Mouse (Mus musculus): ENCODE measurements around the gene Tmem233. TPM values are rescaled to one million over a fixed set of nuclear protein-coding genes. Genes with fewer than 3 reads are reported as not detected.
A peak's percentile ranks its signal among the peaks of the same experiment; 100 is the strongest.

Gene Tmem233
- total RNA-seq (2021): not detected

DNA sequence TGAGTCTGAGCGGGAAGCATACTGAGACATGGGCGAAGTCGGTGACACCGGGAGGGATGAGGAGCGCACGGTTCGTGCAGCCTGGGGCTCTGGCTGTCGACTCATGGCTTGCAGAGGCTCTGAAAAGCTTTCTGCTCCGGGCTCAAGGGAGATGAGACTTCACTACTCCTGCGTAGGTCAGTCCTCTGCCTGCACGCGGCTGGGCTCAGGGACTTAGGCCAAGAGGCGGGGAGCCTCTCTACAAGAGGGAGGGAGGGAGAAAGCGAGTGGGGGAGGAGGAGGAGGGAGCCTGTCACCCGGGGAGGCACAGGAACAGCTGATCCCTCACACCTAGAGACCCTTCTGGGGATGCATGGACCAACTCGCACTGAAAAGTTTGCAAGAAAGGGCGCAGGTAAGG is at the start of gene Tmem233:
Gene Tmem233, minus strand, starts transcription at position 164 of the 400 bp plus-strand sequence.
- intact Hi-C loops (cut with DNase I): no loop called here
- DNase-seq (ENCODE audit: low spot score): no peak

DNA sequence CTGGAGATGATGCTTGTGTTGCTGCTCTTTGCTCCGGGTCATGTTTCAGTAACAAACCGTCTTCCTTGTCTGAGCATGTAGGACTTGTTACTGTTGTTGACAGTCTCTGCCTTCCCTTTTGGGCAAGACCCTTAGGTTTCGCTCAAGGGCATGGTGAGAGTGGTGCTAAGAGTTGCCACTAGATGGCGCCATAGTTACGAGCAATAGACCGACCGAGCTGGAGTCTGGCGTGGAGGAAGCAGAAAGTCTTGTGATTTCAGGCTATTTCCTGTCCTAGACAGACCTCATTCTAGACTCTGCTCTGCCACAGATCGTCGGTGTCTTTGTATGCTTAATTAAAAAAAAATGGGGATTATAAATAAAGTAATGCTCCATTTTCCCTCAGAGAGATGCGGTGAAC is 40.3 kb upstream of the Tmem233 start:
- DNase-seq (ENCODE audit: low spot score): peak; percentile 7
- intact Hi-C loops (cut with DNase I): loop anchor here (2.0 to 10.0 kb wide), 4 partner anchors 93 to 971 kb away; partner anchors contain the start of gene Srrm4

DNA sequence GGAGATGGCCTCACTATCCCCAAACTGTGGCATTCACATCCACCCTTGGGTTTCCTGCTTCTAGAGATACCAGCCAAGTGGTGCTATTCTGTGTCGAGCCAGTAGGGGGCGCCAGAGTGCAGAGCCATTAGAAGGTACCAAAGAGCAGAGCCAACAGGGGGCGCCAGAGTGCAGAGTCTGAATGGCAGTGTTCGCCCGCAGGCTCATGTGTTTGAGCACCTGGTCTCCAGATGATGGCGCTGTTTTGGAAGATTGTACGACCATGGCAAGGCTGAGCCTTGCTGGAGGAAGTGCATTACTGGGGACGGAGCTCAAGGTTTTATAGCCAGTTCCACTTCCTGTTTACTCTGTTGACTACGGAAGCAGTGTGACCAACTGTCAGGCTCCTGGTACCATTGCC is 33.5 kb upstream of the Tmem233 start:
- intact Hi-C loops (cut with DNase I): no loop called here
- DNase-seq (ENCODE audit: low spot score): no peak

DNA sequence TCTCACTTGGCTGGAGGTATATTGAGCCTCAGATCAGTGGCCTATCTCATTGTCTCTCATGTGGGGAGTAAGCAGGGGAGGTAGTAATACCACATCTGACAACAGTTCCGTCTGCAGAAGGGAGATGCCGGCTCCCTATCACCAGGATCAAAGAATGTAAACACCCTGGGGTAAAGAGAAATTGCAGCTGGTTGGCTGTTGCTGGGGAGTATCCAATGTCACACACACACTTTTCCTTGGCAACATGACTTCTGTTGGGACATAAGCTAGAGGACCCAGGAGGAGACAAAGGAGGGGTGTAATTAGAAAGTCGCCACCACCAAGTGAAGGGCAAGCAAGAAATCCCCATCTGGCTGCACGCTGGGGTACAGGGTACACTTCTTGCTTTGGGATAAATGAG is 33.1 kb upstream of the Tmem233 start:
- intact Hi-C loops (cut with DNase I): no loop called here
- no peak for DNase-seq (ENCODE audit: low spot score)

DNA sequence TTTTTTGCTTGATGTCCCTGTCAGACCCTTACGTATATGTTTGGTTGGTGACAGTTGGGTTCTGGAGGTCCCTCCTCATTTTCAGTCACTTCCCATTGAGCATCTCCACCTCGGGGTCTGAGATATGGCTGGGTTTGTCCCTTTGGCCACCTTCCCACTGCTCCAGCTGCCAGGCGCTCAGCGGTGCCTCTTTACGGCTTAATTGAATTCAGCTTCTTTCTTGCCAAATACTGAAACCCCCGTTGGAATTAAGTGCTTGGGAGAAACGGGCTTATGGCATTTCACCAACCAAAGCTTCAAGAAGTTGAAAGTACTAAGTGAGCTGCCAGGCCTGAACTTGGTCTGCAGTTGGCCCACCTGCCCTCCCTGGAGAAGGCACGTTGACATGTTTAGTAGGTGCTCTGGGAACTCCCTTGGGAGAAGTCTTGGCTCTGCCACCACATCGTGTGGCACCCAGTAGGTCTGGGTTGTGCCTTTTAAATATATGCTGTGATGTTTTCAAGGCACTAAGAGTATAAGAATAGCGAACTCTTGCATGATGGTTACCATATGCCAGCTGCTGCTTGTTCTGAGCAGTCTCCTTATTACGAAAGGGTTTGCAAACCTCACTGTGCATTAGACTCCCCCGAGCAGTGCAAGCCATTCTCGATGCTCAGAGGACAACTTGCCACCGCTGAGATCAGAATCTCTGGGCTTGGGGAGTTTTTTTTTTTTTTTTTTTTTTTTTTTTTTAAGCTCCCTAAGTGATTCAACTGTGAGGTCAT is 32.2 kb upstream of the Tmem233 start:
- no peak for DNase-seq (ENCODE audit: low spot score)
- intact Hi-C loops (cut with DNase I): no loop called here

DNA sequence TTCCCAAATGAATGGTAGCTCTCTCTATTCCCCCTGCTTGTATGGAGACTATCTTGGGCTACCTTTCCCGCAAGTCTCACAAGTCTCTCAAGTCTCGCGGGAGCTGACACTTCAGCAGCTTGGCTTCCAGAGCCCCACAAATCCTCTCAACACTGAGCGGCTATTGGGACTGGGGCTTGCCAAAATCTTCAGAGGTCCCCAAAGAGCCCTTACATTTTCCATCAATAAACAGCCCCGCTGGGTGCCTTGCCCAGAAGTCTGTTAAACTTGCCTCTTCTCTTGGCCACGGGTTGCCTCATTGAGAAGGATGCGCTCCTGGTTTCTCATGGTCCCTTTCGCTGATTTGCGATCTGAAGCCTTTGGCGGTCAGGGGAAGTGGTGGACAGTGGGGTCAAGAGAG is 25.6 kb upstream of the Tmem233 start:
- no peak for DNase-seq (ENCODE audit: low spot score)
- intact Hi-C loops (cut with DNase I): no loop called here

DNA sequence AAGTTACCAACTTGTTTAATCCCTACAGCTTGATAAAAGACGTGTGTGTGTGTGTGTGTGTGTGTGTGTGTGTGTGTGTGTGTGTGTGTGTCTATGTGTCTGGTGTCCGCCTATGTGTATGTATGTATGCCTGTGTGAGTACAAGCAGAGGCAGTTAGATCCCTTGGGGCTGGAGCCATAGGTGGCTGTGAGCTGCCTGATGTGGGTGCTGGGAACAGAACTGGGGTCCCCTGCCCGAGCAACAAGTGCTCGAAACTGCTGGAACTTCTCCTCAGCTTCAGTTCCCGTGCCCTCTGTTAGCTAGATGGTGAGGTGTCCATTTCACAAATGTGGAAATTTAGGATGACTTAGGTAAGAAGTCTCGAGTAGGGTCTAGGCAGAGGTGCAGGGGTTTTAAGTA is 1.2 kb upstream of the Tmem233 start:
- no peak for DNase-seq (ENCODE audit: low spot score)
- intact Hi-C loops (cut with DNase I): no loop called here

DNA sequence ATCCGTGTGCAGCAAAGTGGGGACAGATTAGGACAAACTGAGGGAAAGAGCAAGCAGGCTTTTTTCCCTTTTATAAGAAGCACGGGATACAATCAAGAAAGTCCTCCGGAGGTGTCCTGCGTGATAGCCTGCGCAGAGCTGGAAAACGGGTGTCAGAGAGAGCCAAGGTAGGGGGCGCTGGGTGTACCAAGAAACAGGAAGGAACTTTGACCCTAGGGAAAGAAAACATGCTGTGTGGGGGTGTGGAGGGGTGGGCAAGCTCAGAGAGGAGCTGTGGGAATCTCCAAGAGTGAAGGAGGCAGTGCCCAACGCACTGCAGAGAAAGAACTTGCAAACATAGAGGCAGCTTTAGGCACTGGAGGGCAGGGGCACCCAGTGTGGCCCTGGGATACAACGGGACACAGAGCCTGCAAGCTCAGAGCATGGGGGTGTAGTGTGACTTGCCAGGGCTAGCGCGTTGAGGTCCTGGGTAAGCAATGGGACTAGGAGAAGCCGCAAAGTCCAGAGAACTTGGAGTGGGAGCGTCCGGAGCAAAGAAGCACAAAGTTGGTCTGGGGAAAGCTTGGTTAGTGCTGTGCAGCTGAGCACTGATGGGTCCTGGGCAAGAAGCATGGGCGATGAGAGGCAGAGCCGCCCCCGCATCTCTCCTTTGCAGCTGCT is 673 bp downstream of the Tmem233 start:
- intact Hi-C loops (cut with DNase I): no loop called here

DNA sequence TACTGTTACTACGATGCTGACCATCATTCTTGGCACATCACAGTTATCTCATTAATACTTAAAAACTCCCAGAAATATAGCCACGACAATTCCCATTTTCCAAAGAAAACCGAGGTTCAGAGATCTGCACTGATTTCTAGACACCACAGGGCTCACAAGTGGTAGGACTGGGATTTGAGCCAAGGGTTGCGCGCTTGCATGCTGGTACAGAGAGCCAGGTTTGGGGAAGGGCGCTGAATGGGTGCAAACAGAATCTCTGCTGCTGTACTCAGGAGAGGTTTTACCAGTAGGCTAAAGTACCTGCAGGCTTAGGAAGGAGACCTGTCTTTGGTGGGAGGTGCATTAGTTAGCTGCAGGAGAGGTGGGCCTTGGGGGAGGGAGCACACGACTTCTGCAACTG is 1.4 kb downstream of the Tmem233 start:
- no peak for DNase-seq (ENCODE audit: low spot score)
- intact Hi-C loops (cut with DNase I): no loop called here

More for the DNA sequence above, 673 bp downstream of the Tmem233 start:
- DNase-seq (ENCODE audit: low spot score): no peak

DNA sequence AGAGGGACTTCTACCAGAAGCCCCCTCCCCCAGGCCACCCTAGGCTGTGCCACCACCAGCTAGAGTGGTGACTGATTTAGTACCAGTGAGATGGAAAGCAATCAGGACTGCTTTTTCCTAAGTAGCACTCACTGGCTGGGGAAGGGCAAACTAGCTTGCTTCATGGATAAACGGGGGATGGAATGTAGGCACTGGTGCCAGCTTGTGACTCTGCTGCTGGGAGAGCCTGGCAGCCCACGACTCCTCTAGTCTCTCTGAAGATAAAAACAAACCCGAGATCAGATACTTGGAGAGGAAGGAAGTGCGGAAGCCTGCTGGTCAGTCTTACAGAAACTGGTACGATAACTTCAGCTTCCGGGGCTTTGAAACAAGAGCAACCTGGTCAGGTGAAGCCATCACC is 2.3 kb downstream of the Tmem233 start:
- no peak for DNase-seq (ENCODE audit: low spot score)
- intact Hi-C loops (cut with DNase I): no loop called here

DNA sequence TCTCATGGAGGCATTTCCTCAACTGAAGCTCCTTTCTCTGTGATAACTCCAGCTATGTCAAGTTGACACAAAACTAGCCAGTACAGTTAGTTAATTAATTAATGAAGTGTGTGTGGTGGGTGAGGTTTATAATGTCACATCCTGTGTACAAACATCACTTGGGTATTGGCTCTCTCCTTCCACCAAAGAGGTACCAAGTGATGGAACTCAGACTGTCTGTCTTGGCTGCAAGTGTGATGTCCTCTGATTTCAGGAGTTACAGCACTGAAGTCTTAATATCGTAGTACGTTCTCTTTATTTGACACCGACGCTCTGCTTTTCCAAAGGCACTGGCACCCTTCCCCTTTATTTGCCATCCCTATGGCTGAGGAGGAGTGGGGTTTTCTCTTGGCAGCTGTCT is 13.4 kb downstream of the Tmem233 start:
- DNase-seq (ENCODE audit: low spot score): no peak
- intact Hi-C loops (cut with DNase I): no loop called here

DNA sequence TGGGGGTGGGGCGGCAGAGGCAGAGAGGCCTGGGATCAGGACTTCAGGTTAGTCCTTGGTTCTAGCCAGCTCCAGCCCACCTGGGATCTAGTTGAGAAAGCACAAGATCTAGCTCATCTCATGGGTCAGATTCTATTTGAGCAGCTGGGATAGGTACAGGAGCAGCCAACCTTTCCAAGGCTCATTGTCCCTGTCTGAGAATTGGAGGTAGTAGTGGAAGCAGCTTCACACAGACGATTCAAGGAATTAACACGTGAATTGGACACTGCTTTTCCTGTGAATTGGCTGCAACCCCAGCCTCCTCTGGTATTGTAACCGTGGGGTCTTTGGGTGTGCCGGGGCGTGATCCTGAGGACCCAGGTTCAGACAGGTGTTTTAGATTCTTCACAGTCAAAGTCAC is 30.2 kb downstream of the Tmem233 start:
- no peak for DNase-seq (ENCODE audit: low spot score)
- intact Hi-C loops (cut with DNase I): no loop called here

DNA sequence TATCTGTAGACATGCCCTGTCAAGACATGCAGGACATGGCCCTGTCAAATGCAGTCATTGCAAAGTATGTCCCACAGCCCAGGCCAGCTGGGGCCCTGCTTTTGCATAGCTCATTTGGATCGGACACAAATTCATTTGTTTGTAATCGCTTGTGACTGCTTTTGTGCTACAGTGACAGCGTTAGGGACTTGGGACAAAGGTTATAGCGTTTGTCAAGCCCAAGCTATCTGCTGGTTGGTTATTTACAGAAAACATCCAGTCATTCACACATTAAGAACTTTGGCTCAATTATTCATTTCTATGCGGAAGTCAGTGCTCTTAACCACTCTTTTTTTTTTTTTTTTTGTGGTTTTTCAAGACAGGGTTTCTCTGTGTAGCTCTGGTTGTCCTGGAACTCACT is 30.9 kb downstream of the Tmem233 start:
- intact Hi-C loops (cut with DNase I): no loop called here
- DNase-seq (ENCODE audit: low spot score): no peak

DNA sequence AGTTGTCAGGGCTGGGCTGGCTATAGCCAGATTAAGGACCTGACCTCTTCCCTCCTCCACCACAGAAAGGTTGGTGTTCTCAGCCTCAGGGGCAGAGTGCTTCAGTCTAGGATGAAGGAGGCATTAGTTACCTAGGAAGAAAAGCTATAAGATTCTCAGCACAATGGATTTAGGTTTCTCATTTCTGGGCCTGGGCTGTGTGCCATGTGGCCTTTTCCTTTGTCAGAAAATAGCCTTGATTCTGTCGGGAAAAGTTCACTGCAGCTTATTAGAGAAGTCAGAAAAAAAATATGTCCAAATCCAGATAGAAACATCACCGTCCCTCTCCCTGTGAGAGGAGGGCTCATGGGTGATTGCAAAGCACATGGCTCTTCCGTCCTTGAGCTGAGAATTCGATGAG is 33.2 kb downstream of the Tmem233 start:
- intact Hi-C loops (cut with DNase I): no loop called here
- DNase-seq (ENCODE audit: low spot score): no peak

DNA sequence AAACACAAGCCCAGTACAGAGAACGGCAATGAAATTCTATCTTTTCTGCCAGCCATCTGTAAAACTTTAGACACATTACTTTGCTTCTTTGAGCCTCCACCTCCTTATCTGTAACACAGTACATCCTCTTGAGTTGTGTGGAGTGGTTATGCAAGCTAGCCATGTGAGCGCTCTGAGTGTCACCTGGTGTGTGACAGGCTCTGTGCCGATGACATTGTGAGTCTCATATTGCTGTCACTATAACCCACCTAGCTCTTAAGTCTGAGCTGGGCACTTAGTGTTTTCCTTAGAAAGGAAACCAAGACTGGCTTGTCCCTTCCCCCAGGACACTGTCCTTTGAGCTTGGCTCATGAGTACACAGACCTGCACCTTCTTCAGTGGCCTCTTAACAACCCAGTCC is 34.7 kb downstream of the Tmem233 start:
- no peak for DNase-seq (ENCODE audit: low spot score)

DNA sequence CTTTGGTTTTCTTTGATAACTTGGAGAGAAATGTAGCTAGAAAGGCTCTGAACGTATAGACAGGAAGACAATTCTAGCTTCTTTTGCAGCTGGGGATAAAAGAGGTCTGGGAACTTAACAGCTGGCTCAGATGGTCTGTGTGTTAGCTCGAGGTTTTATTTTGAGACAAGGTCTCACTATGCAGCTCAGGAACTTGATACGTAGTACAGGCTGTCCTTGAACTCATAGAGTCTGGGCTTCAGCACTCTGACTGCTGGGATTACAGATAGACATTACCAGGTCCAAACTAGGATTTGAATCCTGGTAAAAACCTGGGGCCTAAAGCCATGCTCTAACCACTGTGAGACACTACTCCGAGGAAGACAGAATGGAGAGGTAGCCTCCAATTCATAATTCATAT is 36.8 kb downstream of the Tmem233 start:
- DNase-seq (ENCODE audit: low spot score): no peak
- intact Hi-C loops (cut with DNase I): no loop called here

More for the DNA sequence above, 34.7 kb downstream of the Tmem233 start:
- intact Hi-C loops (cut with DNase I): no loop called here

DNA sequence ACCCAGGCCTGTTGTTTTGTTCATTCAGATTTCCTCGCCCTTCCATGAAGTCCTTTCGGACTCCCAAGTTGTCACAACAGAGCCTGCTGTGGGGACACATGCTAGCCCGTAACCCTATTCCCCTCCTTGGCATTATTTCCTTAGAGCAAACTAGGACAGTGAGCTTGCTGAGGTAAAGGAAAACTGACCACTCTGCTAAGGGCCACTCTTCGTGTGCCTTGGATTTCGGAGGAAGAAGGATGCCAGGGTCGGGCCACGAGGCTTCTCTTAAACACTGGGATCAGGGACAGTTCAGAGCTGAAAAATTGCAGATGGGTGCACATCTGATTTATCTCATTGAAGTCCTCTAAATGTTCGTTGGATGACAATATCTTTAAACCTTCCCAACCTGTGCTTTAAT is 37.5 kb downstream of the Tmem233 start:
- intact Hi-C loops (cut with DNase I): no loop called here
- no peak for DNase-seq (ENCODE audit: low spot score)

DNA sequence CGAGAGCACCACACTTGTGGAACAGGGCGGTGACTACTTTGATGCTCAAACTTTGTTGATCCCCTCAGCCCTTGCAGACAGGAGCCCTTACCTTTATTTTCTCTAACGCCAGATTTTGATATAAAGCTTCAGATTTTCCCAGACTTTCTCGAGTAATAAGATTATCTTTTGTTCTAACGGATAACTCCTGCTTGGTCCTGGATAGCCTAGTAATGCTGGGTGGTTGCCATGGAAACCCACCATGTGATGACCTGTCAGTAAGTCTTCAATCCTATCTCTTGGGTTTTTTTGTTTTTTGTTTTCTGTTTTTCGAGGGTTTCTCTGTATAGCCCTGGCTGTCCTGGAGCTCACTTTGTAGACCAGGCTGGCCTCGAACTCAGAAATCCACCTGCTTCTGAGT is 40.8 kb downstream of the Tmem233 start:
- intact Hi-C loops (cut with DNase I): no loop called here

DNA sequence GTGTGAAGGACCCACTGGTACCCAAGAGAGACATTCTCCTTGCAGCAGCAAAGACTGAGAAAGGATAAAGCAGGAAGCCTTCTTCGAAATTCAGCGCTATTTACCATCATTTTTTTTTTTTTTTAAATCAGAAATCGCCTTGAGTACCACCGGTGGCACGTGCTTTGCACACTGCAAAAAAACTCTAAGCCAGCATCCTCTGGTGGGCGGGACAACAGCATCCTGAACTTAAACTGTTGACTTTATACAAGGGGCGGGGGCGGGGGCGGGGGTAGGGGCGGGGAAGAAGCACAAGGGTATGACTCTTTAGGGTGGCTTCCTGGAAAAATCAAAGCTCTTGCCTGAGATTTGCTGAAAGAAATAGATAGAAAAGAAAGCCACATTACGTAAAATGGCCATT is 43.3 kb downstream of the Tmem233 start:
- intact Hi-C loops (cut with DNase I): no loop called here
- no peak for DNase-seq (ENCODE audit: low spot score)

More for the DNA sequence above, 40.8 kb downstream of the Tmem233 start:
- no peak for DNase-seq (ENCODE audit: low spot score)

DNA sequence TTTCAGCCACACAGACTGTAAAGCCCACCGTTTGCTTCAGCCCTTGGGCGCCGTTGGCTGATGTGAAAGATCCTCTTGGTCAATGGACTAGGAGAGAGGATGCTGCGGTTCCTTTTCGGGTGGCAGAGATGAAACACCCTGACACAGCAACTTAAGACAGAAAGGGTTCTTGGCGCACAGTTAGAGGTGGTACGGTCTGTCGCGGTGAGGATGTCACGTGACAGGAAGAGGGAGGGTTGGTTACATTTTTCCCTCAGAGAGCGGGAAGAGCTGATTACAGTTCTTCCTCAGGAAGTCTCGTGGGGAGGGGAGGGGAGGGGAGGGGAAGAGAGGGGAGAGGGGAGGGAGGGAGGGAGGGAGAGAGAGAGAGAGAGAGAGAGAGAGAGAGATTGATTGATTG is 45.3 kb downstream of the Tmem233 start:
- no peak for DNase-seq (ENCODE audit: low spot score)
- intact Hi-C loops (cut with DNase I): no loop called here

DNA sequence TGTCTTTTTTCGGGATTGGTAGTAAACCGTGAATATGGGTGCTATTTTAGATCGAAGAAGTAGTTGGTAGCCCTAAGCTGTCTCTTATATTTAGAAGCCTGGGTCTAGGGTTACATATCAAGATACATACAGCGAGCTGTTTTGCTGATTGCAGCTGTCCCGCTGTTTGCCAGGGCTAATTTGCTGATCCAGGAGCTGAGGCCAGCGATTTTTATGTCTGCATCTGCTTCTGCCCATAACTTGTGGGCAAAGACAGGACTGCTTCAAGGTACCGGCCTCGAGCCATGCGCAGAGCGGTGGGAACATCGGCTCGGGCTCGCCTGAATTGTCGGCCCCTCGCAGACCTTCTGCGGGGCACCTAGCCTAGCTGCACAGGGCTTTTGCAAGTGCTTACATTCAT is 46.6 kb downstream of the Tmem233 start:
- intact Hi-C loops (cut with DNase I): no loop called here
- no peak for DNase-seq (ENCODE audit: low spot score)

DNA sequence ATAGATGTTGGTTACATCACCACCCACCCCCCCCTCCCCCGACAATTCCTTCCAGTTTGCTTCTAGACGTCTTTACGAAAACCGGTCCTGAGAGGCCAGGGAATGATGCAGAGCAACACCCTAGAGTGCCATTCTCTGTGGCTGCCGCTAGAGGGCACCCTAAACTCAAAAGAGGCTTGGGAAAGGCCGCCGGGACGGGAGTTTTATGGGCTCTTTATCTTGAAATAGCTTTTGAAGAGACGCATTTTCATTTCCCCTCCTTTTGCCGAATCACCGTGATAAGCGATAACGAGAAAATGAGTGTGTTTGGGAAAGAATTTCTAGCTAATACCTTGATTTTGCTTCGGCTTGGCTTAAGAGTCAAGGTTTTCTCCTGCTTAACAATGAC is 51.9 kb downstream of the Tmem233 start:
- intact Hi-C loops (cut with DNase I): loop anchor here (2.0 kb wide), 2 partner anchors 92 to 182 kb away; no protein-coding TSS in a partner anchor

More for the DNA sequence above, 51.9 kb downstream of the Tmem233 start:
- no peak for DNase-seq (ENCODE audit: low spot score)
